Mouse (Mus musculus) kidney, embryonic 16.5 days (tissue): ENCODE measurements around the gene Mapkap1. TPM values are rescaled to one million over a fixed set of nuclear protein-coding genes. Genes with fewer than 3 reads are reported as not detected.

Experiments
- ATAC-seq: fragments of 200-750 bp; cut with Nextera tagmentation; 2 replicates; pipeline ENCODE4 v1.8.0; 2017; ENCODE audit warnings: moderate TSS enrichment; ENCODE audit not compliant: low FRiP score, low TSS enrichment
- H3K27ac ChIP-seq: fragments of 300-500 bp; sonication (generic); 2 replicates; pipeline ENCODE4 v1.5.1; 2014; ENCODE audit warnings: low read length
- H3K27me3 ChIP-seq: fragments of 300-500 bp; sonication (generic); 2 replicates; pipeline ENCODE4 v1.6.1; 2014; ENCODE audit warnings: low read length, control low read depth, mixed read lengths; ENCODE audit not compliant: insufficient read depth
- H3K36me3 ChIP-seq: fragments of 300-500 bp; sonication (generic); 2 replicates; pipeline ENCODE4 v1.6.1; 2014; ENCODE audit warnings: low read length, control low read depth, mixed read lengths; ENCODE audit not compliant: insufficient read depth
- H3K4me1 ChIP-seq: fragments of 300-500 bp; sonication (generic); 2 replicates; pipeline ENCODE4 v1.6.1; 2014; ENCODE audit warnings: low read length, control low read depth, mixed read lengths; ENCODE audit not compliant: insufficient read depth
- H3K4me2 ChIP-seq: fragments of 300-500 bp; sonication (generic); replicated peaks from 2 replicates; pipeline ENCODE4 v1.6.1; 2014; ENCODE audit warnings: low read depth, low read length
- H3K4me3 ChIP-seq: fragments of 300-500 bp; sonication (generic); 2 replicates; pipeline ENCODE4 v1.5.1; 2014; ENCODE audit warnings: mild to moderate bottlenecking, low read length
- H3K9ac ChIP-seq: fragments of 300-500 bp; sonication (generic); replicated peaks from 2 replicates; pipeline ENCODE4 v1.6.1; 2014; ENCODE audit warnings: low read length
- H3K9me3 ChIP-seq: fragments of 300-500 bp; sonication (generic); 2 replicates; pipeline ENCODE4 v1.6.1; 2016; ENCODE audit warnings: low read length, control low read depth
- WGBS: fragments of 180-500 bp; shearing (Covaris S2); extraction: QIAGEN DNeasy Blood & Tissue Kit; methylation state at CpG from one replicate; pipeline ENCODE4 v1.1.7; 2014; 5-methylcytosine and 5-hydroxymethylcytosine counted together
- polyA plus RNA-seq: library from polyadenylated mRNA; unstranded; fragments of >200 nt; fragmentation: Nextera tagmentation; extraction: Ambion mirVana; gene quantifications from 2 replicates; pipeline ENCODE4 v1.2.1, GENCODE M21; 2015

Gene Mapkap1
- polyA plus RNA-seq, result 90.1 and 91.2 TPM in 2 replicates

DNA sequence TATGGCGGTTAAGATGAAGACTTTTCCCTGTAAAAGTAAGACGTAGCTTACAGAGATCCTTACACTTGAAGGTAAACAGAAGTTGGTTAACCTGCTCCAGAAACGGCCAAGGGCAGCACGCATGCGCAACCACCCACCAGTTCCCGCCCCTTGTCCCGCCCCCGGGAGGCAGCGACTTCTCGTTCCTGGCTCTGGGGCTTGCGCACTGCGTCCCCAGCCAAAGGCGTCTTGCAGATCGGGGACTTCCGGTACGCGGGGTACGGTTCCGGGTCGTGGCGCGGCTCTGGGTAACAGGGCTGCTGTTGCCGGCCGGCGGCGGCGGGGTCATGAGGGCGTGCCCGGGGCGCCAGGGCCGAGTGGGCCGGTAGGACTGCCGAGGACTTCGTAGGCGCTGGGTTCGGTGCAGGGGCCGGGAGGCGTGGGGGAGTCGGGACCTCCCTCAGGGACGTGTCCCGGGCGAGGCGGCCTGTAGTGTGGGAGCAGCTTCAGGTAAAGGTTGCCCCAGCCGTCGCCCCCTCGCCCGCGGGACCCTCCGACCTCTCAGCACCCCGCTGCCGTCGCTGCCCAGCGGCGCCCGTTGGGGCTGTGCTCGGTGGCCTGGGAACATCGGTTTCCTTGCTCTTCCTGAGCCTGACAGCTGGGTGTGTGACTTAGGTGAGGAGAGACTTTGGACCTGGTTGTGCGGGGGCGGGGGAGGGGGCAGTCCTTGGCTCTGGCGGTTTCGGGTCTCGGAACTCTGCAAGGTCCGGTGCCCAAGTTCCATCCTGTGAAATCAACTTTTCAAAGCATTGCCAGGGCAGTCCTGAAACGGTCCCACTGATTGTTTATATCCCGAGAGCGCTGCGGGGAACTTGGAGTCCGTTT lies at the start of gene Mapkap1:
TSS of gene Mapkap1 (plus strand) at position 171 of the 864 bp plus-strand sequence.
- H3K9ac ChIP-seq, result peak within 1 kb of the TSS; percentile 89
- WGBS, result under 1% methylated on average over 67 of the region's 68 CpGs
- H3K4me1 ChIP-seq, result peaks cover 9% of the 10 kb centered on the region
- H3K4me3 ChIP-seq, result peak within 1 kb of the TSS; percentile 83
- no peaks in the 10 kb centered on the region for H3K9me3 ChIP-seq
- H3K36me3 ChIP-seq, result no peaks in the 10 kb centered on the region
- H3K27me3 ChIP-seq, result no peaks in the 10 kb centered on the region
- H3K27ac ChIP-seq, result peak within 1 kb of the TSS; percentile 57
- H3K4me2 ChIP-seq, result peak within 1 kb of the TSS; percentile 68
- ATAC-seq, result peak; percentile 99

DNA sequence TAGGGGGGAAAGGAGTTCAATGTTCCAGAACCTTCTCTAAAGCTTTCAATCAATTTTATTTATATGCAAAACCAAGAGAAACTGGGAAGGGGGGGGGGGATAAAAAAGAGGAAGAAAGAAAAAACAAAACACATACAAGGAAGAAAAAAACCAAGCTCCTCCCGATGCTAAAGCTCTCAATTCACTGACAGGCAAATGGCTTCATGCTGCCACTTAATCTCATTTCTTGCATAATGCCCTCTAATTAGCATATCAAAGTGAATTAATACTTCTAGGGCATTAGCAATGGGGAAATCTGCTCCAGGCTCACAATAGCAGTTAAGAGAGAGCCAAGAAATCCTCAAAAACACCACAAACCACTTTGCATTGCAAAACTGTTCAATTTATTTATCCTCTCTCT lies 42.9 kb upstream of the Mapkap1 start:
- H3K4me2 ChIP-seq, result no peak overlapping the region
- no peaks in the 10 kb centered on the region for H3K36me3 ChIP-seq
- no peaks in the 10 kb centered on the region for H3K27me3 ChIP-seq
- H3K27ac ChIP-seq, result no peak overlapping the region
- ATAC-seq, result no peak
- peaks cover 18% of the 10 kb centered on the region for H3K4me1 ChIP-seq
- H3K9ac ChIP-seq, result no peak overlapping the region
- WGBS, result 15% methylated on average over 1 of the region's 1 CpGs
- no peaks in the 10 kb centered on the region for H3K9me3 ChIP-seq
- no peak overlapping the region for H3K4me3 ChIP-seq

DNA sequence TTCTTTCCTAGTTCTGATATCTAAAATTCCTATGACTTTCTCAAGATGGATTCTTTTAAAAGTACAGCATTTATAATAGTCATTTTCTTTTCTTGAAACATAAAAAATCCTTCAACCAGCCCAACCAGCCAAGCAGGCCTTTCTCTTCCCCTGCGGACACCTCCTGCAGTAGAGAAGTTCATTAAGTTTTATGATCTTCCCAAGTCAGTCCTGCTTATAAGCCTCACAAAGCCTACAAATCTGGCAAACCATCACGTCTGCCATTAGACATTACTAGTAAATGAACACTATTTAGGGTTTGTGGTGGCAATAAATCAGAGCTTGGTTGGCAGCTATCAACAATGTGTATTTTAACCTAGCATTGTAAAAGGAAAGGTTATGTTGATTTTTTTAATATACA lies 39.5 kb upstream of the Mapkap1 start:
- H3K4me3 ChIP-seq, result no peak overlapping the region
- no peak overlapping the region for H3K4me2 ChIP-seq
- 30% methylated on average over 2 of the region's 2 CpGs for WGBS
- no peak overlapping the region for H3K27ac ChIP-seq
- H3K9ac ChIP-seq, result no peak overlapping the region
- ATAC-seq, result no peak
- H3K4me1 ChIP-seq, result peaks cover 19% of the 10 kb centered on the region
- no peaks in the 10 kb centered on the region for H3K27me3 ChIP-seq
- no peaks in the 10 kb centered on the region for H3K36me3 ChIP-seq
- no peaks in the 10 kb centered on the region for H3K9me3 ChIP-seq

DNA sequence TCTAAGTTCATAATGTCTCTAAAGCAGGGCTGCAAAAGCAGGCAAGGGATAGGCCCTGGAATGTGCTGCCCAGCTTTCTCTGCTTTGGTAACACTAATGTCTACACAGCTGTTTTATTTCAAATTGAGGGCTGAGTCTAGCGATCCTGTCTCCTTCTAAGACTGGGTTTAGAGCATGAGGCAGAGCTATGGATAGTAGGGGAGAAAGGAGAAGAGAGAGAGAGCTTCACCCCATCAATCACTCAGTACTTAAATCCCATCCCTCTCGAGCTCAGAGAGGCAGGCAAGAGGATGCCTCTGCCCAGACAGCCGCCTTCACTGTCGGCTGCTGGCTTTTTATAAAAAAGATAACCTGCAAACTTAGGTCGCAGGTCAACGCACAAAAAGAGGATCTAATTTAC lies 38.2 kb upstream of the Mapkap1 start:
- H3K9ac ChIP-seq, result no peak overlapping the region

DNA sequence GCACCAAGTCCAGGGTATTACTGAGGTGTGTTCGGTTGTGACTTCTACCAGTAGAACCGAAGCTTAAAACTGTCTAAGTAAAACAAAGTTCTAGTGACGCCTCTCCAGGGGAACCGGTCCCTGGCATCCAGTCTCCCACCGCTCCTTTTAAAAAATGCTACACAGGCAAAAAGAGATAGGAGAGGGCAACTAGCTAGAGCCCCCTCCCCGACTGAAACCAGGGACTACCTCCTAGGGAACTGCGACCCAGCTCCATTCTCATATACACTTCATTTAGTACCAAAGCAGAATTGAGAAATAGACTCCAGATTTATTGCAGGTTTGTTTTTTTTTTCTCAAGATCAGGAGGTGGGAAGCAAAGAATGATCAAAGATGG lies 36.2 kb upstream of the Mapkap1 start:
- Histone ChIP-seq H3K9ac (peak overlapping the region; percentile 99), H3K4me2 (peak overlapping the region; percentile 93), H3K27ac (peak overlapping the region; percentile 98; the same call in 1 of the 2 replicates), H3K9me3 (no peaks in the 10 kb centered on the region), H3K4me1 (peaks cover 21% of the 10 kb centered on the region), H3K4me3 (peak overlapping the region; percentile 84), H3K27me3 (no peaks in the 10 kb centered on the region), H3K36me3 (no peaks in the 10 kb centered on the region)
- 5% methylated on average over 7 of the region's 7 CpGs for WGBS
- no peak for ATAC-seq

More for the DNA sequence above, 38.2 kb upstream of the Mapkap1 start:
- WGBS, result 35% methylated on average over 6 of the region's 6 CpGs
- Histone ChIP-seq H3K36me3 (no peaks in the 10 kb centered on the region), H3K4me2 (peak overlapping the region; percentile 20), H3K4me1 (peaks cover 22% of the 10 kb centered on the region), H3K4me3 (0 out of 2 replicates have a peak overlapping the region, but pooled peaks have one; percentile 1), H3K9me3 (no peaks in the 10 kb centered on the region), H3K27ac (no peak overlapping the region), H3K27me3 (no peaks in the 10 kb centered on the region)
- no peak for ATAC-seq

DNA sequence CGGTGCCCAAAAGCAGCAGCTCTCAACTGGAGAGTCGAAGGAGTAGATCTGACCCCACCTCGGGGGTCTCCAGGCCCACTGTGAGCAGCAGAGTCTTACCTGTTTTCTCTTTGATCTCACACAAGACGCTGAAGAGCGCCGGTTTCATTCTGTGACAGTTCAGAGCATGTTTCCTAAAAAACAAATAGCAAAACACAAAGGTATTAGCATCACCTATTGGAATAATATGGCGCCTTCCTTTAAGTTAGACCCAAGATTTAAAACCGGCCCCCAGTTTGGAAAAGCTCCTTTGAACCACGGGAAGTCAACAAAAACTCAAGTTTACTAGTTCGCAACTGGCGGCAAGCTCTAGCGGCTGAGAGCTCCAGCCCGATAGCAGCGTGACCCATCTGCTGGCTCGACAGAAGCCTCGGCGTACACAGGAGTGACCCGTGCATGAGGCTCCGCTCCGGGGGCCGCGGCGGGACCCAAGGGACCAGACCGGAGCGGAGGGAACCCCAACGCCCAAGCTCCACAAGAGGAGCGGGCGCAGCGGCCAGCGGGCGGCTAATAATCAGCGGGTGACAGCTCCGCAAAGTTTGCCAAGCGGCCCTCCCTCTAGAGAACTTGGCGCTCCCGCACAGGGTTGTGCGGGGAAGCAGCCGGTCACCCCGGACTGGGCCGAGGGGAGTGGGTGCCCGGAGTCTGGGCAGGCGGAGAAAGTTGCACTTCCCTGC lies 35.7 kb upstream of the Mapkap1 start:
- Histone ChIP-seq H3K9me3 (no peaks in the 10 kb centered on the region), H3K4me3 (peak overlapping the region; percentile 84), H3K4me2 (peak overlapping the region; percentile 93), H3K4me1 (peaks cover 21% of the 10 kb centered on the region), H3K27me3 (no peaks in the 10 kb centered on the region), H3K27ac (peak overlapping the region; percentile 98), H3K9ac (peak overlapping the region; percentile 99), H3K36me3 (no peaks in the 10 kb centered on the region)
- WGBS, result 1% methylated on average over 42 of the region's 42 CpGs
- ATAC-seq, result no peak

DNA sequence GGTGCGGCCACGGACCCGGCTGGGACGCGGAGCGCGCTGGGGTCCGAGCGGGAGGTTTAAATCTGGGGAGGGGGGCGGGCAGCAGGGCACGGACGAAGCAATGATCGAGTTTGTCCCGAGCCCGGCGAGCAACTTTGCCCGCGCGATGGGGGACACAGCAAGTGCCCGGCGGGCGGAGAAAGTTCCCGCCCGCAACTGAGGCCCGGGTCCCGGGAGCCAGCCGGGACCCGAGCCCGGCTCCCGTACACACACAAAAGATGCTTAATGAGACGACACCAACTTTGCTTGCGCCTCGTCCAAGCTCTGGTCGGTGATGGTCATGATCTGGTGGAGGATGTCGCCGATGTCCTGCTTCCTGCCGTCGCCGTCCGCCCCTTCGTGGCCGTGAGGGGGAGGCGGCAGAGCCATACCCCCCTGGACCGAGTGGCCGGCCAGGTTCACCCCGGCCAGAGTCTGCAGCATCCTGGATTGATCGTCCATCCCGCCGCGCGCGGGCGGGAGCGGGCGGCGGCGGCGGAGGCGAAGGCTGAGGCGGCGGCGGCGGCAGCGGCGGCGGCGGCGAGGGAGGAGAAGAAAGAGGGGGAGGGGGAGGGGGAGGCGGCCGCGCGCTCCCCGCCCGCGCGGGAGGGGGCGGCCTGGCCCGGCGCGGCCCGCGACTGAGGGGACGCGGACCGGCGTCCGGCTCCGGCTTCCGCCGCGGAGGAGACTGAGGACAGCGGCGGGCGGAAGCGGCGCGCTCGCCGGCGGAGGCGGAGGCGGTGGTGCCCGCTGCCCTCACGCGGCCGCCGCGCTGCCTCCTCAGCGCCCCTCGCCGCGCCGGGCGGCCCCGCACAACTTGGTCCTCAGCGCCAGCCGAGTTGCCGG lies 34.9 kb upstream of the Mapkap1 start:
- WGBS, result under 1% methylated on average over 68 of the region's 118 CpGs
- Histone ChIP-seq H3K27ac (peak overlapping the region; percentile 98), H3K4me1 (peaks cover 21% of the 10 kb centered on the region), H3K36me3 (no peaks in the 10 kb centered on the region), H3K4me2 (peak overlapping the region; percentile 93), H3K9ac (peak overlapping the region; percentile 99), H3K9me3 (no peaks in the 10 kb centered on the region), H3K27me3 (no peaks in the 10 kb centered on the region), H3K4me3 (peak overlapping the region; percentile 84)
- ATAC-seq, result peak; percentile 29

DNA sequence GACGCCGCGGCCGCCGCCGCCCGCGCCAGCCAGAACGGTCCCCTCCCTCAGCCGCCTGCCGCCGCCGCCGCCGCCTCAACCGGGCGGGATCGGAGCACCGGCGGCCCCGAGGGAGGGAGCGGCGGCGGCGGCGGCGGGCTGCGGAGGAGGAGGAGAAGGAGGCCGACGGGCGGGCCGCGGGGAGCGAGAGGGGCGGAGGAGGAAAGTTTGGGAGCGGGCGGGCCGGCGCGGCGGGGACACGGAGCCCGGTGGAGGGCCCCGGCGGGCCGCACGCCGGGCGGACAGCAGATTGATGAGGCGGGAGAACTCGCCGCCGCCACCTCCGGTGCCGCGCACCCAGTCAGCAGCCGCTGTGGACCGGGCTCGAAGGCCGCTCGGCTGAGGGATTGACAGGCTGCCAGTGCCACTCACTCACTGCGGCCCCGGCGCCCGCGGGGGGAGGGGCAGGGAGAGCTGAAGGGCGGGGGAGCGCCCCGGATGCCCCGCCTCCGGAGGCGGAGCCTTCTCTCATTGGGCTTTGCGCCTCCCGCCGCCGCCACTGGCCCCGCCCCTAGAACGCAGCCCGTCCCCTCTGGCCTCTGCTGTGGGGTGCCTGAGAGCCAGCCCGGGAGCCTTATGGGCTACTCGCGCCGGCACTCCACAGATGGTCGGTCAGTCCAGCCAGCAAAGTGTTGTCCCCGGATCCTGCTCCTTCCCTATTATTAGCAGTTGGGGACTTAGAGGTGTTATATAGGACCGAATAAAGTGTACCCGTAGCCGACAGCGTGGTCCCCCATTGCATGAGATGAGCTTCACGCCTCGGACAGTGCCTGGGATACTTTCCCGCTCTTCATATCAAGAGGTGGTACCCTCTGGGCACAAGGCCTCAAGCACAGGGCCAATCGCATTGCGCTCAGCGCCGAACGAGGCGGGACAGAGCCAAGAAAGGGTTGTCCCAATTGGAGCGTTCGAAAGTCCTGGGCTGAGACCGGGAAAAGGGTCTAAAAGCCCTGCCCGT lies 34.0 kb upstream of the Mapkap1 start, which contains the start of gene Pbx3:
TSS of gene Pbx3 (minus strand) at position 838 of the 997 bp plus-strand sequence.
- peak within 1 kb of the TSS; percentile 93 for H3K4me2 ChIP-seq

More for the DNA sequence above, 34.0 kb upstream of the Mapkap1 start, which contains the start of gene Pbx3:
- Histone ChIP-seq H3K4me1 (peaks cover 18% of the 10 kb centered on the region), H3K9ac (peak within 1 kb of the TSS; percentile 99), H3K27ac (peak within 1 kb of the TSS; percentile 98), H3K4me3 (peak within 1 kb of the TSS; percentile 84), H3K27me3 (no peaks in the 10 kb centered on the region), H3K36me3 (no peaks in the 10 kb centered on the region), H3K9me3 (no peaks in the 10 kb centered on the region)
- WGBS, result under 1% methylated on average over 72 of the region's 102 CpGs
- peak; percentile 95 for ATAC-seq
